Mouse (Mus musculus) myocyte (in vitro differentiated cells): ENCODE results near the gene Cenpp. TPM values are rescaled to one million over a fixed set of nuclear protein-coding genes. Genes with fewer than 3 reads are reported as not detected.
A peak's percentile ranks its signal among the peaks of the same experiment; 100 is the strongest.

Experiments used
- H3K27me3 ChIP-seq: one replicate; pipeline ENCODE4 v1.6.1; 2011; ENCODE audit not compliant: control insufficient read depth, insufficient read depth, insufficient read length
- H3K36me3 ChIP-seq: one replicate; pipeline ENCODE4 v1.6.1; 2011; ENCODE audit not compliant: control insufficient read depth, insufficient read depth
- H3K4me2 ChIP-seq: one replicate; pipeline ENCODE4 v1.6.1; 2011; ENCODE audit warnings: low read depth, control low read depth
- H3K4me3 ChIP-seq: one replicate; pipeline ENCODE4 v1.5.1; 2011; ENCODE audit warnings: mild to moderate bottlenecking, control low read depth, moderate library complexity
- H3K79me2 ChIP-seq: one replicate; pipeline ENCODE4 v1.6.1; 2011; ENCODE audit not compliant: control insufficient read depth, insufficient read depth
- H3ac ChIP-seq: one replicate; pipeline ENCODE4 v1.6.1; 2011; ENCODE audit not compliant: control insufficient read depth, insufficient read length
- CEBPB ChIP-seq: IDR thresholded peaks from 2 replicates; pipeline ENCODE4 v1.6.1; 2011; ENCODE audit warnings: mild to moderate bottlenecking, moderate library complexity; ENCODE audit not compliant: poor library complexity, insufficient read depth, severe bottlenecking
- E2F4 ChIP-seq: IDR thresholded peaks from one replicate; pipeline ENCODE4 v1.6.1; 2011; ENCODE audit warnings: mild to moderate bottlenecking, control low read depth, moderate library complexity; ENCODE audit not compliant: insufficient read depth
- MAX ChIP-seq: IDR thresholded peaks from one replicate; pipeline ENCODE4 v1.6.1; 2011; ENCODE audit warnings: low read depth, mild to moderate bottlenecking, control low read depth
- MYOD1 ChIP-seq, 3 experiments: IDR thresholded peaks; one replicate each; pipeline ENCODE4 v1.6.1; 2011; ENCODE audit warnings: control low read depth in 2 of 3, low read depth in 2 of 3, mild to moderate bottlenecking in 2 of 3, moderate library complexity in 1 of 3; ENCODE audit not compliant: insufficient read length in 2 of 3, control insufficient read depth in 1 of 3
- MYOG ChIP-seq, 3 experiments: IDR thresholded peaks; one replicate each; pipeline ENCODE4 v1.6.1; 2011; ENCODE audit warnings: control low read depth in 2 of 3, low read depth in 2 of 3, mild to moderate bottlenecking in 2 of 3; ENCODE audit not compliant: insufficient read length in 2 of 3, control insufficient read depth in 1 of 3, insufficient read depth in 1 of 3
- POLR2A ChIP-seq: IDR thresholded peaks from one replicate; pipeline ENCODE4 v1.6.1; 2011; ENCODE audit warnings: low read depth, mild to moderate bottlenecking, control low read depth, moderate library complexity; ENCODE audit not compliant: insufficient read length
- POLR2AphosphoS2 ChIP-seq: IDR thresholded peaks from one replicate; pipeline ENCODE4 v1.6.1; 2011; ENCODE audit warnings: low read depth, control low read depth; ENCODE audit not compliant: insufficient read length
- REST ChIP-seq: IDR thresholded peaks from one replicate; pipeline ENCODE4 v1.6.1; 2011; ENCODE audit warnings: mild to moderate bottlenecking, control low read depth, moderate library complexity; ENCODE audit not compliant: insufficient read depth, insufficient read length
- SRF ChIP-seq: IDR thresholded peaks from one replicate; pipeline ENCODE4 v1.6.1; 2011; ENCODE audit warnings: low read depth; ENCODE audit not compliant: control insufficient read depth, insufficient read length
- TCF12 ChIP-seq: IDR thresholded peaks from one replicate; pipeline ENCODE4 v1.6.1; 2011; ENCODE audit warnings: mild to moderate bottlenecking, control low read depth; ENCODE audit not compliant: poor library complexity, insufficient read depth, severe bottlenecking
- TCF3 ChIP-seq: IDR thresholded peaks from one replicate; pipeline ENCODE4 v1.6.1; 2011; ENCODE audit warnings: low read depth, control low read depth; ENCODE audit not compliant: insufficient read length
- USF1 ChIP-seq: IDR thresholded peaks from one replicate; pipeline ENCODE4 v1.6.1; 2011; ENCODE audit warnings: low read depth, mild to moderate bottlenecking, control low read depth, moderate library complexity
- polyA plus RNA-seq: library from polyadenylated mRNA; unstranded; fragments of >200 nt; fragmentation: generic; extraction: Trizol; gene quantifications from one replicate; pipeline ENCODE4 v1.2.1, GENCODE M21; 2012; ENCODE audit warnings: missing spikeins

The Cenpp gene
- 6.3 TPM for polyA plus RNA-seq

GRCm38 (mm10) chr13:49652481-49653179 is at the start of gene Cenpp, which contains the start of gene Nol8:
Gene Cenpp, minus strand, starts transcription at chr13:49652785.
Gene Nol8, plus strand, starts transcription at chr13:49653078.
- H3ac ChIP-seq, result peak within 1 kb of the TSS; percentile 23

DNA sequence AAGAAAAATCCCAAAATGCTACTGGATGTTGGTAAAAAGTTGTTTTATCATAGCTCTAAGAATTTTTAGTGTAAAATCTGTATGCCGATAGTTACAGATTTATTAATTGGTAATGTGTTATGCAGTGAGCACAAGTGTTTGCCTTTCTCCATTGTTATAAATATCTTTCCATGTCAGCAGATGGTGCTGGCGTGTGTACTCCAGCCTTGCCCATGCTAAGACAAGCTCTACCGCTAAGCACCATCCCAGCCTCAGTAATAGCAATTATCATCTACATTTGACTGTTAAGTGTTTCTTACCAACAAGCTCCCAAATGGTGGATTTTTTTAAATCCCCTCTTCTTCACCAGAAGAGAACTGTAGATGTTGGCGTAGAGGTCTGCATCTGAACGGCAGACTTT is 38.5 kb upstream of the Cenpp start:
- Histone ChIP-seq H3K36me3 (peaks cover 65% of the 10 kb centered on the region), H3K79me2 (peaks cover 41% of the 10 kb centered on the region), H3ac (no peak overlapping the region), H3K27me3 (no peaks in the 10 kb centered on the region), H3K4me3 (no peak overlapping the region), H3K4me2 (no peak overlapping the region)
- TF ChIP-seq SRF, result no peak
- TF ChIP-seq MYOG (IDR thresholded peaks at IDR 0.05; ENCODE audit: control insufficient read depth in 1 of 3, insufficient read depth in 1 of 3, insufficient read length in 2 of 3, low read depth in 2 of 3), result no peak
- no peak for TF ChIP-seq POLR2AphosphoS2
- no peak for TF ChIP-seq MAX
- no peak for TF ChIP-seq TCF3
- TF ChIP-seq USF1, result no peak
- TF ChIP-seq POLR2A, result no peak
- TF ChIP-seq CEBPB, result no peak
- no peak for TF ChIP-seq MYOD1 (IDR thresholded peaks at IDR 0.05; ENCODE audit: control insufficient read depth in 1 of 3, insufficient read length in 2 of 3, low read depth in 2 of 3)
- TF ChIP-seq TCF12, result no peak

More at GRCm38 (mm10) chr13:49652481-49653179, at the start of gene Cenpp, which contains the start of gene Nol8:
- Histone ChIP-seq H3K27me3 (no peaks in the 10 kb centered on the region), H3K79me2 (peaks cover 25% of the 10 kb centered on the region), H3K4me2 (peak within 1 kb of the TSS; percentile 98), H3K4me3 (peak within 1 kb of the TSS; percentile 60), H3K36me3 (peaks cover 19% of the 10 kb centered on the region)
- TF ChIP-seq CEBPB, result no peak
- TF ChIP-seq E2F4, result peak; percentile 99
- TF ChIP-seq MYOD1 (IDR thresholded peaks at IDR 0.05; ENCODE audit: control insufficient read depth in 1 of 3, insufficient read length in 2 of 3, low read depth in 2 of 3), result peak in 1 of 3 experiments; percentile 14
- peak; percentile 45 for TF ChIP-seq POLR2A

DNA sequence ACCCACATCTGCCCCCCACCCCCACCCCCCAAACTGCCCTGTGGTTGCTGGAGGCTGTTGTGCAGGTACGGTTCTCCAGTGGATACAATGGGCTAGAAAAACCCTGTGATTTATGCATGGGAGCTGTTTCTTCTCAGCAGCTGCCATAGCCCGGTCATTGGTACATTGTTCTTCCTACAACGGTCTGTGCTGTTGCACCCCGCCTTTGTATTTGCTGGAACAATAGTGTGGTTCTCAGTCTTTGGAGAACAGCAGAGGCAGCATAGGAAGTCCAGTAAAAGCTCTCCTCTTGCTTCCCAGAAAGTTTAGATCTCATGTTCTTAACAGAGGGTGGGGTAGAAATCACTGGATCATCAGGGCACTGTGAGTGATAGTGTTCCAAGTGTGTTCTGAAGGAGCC is 31.7 kb upstream of the Cenpp start:
- Histone ChIP-seq H3K4me3 (peak overlapping the region; percentile 100), H3K79me2 (peaks cover 71% of the 10 kb centered on the region), H3ac (no peak overlapping the region), H3K4me2 (peak overlapping the region; percentile 43), H3K36me3 (peaks cover 24% of the 10 kb centered on the region), H3K27me3 (no peaks in the 10 kb centered on the region)
- TF ChIP-seq MYOG (IDR thresholded peaks at IDR 0.05; ENCODE audit: control insufficient read depth in 1 of 3, insufficient read depth in 1 of 3, insufficient read length in 2 of 3, low read depth in 2 of 3) (no peak), POLR2A (no peak), MAX (no peak), USF1 (no peak), REST (no peak), POLR2AphosphoS2 (no peak), E2F4 (no peak), CEBPB (no peak), MYOD1 (IDR thresholded peaks at IDR 0.05; ENCODE audit: control insufficient read depth in 1 of 3, insufficient read length in 2 of 3, low read depth in 2 of 3) (no peak), TCF3 (no peak), TCF12 (no peak), SRF (no peak)

DNA sequence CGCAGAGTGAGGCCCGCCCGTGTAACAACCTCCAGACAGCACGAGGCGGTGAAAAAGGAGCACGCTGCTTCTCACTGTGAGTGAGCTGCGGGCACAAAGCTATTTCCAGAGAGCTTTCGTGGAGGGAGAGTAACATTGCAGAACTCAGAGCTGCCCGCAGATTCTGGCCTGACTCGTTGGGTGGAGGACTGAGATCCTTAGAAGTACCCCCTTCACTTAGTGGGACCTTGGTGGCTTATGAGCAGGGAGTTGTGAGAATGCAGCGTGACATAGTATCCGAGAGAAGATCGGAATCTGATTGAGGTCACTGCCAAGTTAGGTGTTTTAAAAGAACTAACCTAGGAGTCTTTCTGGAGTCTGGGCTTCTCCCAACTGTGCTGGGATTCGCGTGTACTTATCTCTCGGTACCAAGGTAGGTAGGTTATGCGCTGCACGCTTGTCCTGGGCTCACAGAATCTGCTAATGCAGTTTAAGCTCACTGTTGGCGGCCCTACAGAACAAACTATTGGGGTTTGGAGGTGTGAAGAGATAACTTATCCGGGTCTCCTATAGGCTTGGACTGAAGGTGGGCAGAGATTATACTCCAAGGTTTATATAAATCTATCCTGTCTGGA is 29.8 kb upstream of the Cenpp start:
- peaks cover 54% of the 10 kb centered on the region for H3K79me2 ChIP-seq
- TF ChIP-seq MYOG (IDR thresholded peaks at IDR 0.05; ENCODE audit: control insufficient read depth in 1 of 3, insufficient read depth in 1 of 3, insufficient read length in 2 of 3, low read depth in 2 of 3) (no peak), POLR2AphosphoS2 (no peak), TCF12 (no peak), E2F4 (no peak), POLR2A (no peak), TCF3 (no peak), CEBPB (no peak), SRF (no peak), USF1 (no peak), MAX (no peak)

More for the DNA sequence above, 29.8 kb upstream of the Cenpp start:
- Histone ChIP-seq H3K4me3 (peak overlapping the region; percentile 100), H3K27me3 (no peaks in the 10 kb centered on the region), H3K36me3 (peaks cover 17% of the 10 kb centered on the region), H3K4me2 (peak overlapping the region; percentile 88), H3ac (peak overlapping the region; percentile 44)
